Mouse (Mus musculus) intestine, embryonic 15.5 days (tissue): Measurements from ENCODE around the gene Actr2. TPM values are rescaled to one million over a fixed set of nuclear protein-coding genes. Genes with fewer than 3 reads are reported as not detected.
"Not testable (repeated sequence)": the region's sequence is repeated elsewhere in the genome, so short reads cannot be mapped to it uniquely, and the experiment has no call there.

ENCODE experiments used
- ATAC-seq: fragments of 200-750 bp; cut with Nextera tagmentation; 2 replicates; pipeline ENCODE4 v1.8.0; 2017; ENCODE audit warnings: moderate TSS enrichment, moderate library complexity
- H3K27ac ChIP-seq: fragments of 300-500 bp; sonication (generic); 2 replicates; pipeline ENCODE4 v1.5.1; 2015; ENCODE audit warnings: mild to moderate bottlenecking, inconsistent platforms
- H3K27me3 ChIP-seq: fragments of 300-500 bp; sonication (generic); replicated peaks from 2 replicates; pipeline ENCODE4 v1.6.1; 2015; ENCODE audit warnings: inconsistent platforms
- H3K36me3 ChIP-seq: fragments of 300-500 bp; sonication (generic); 2 replicates; pipeline ENCODE4 v1.6.1; 2015; ENCODE audit warnings: inconsistent platforms
- H3K4me1 ChIP-seq: fragments of 300-500 bp; sonication (generic); replicated peaks from 2 replicates; pipeline ENCODE4 v1.6.1; 2015; ENCODE audit warnings: inconsistent platforms
- H3K4me2 ChIP-seq: fragments of 300-500 bp; sonication (generic); replicated peaks from 2 replicates; pipeline ENCODE4 v1.6.1; 2015; ENCODE audit warnings: mild to moderate bottlenecking, inconsistent platforms
- H3K4me3 ChIP-seq: fragments of 300-500 bp; sonication (generic); replicated peaks from 2 replicates; pipeline ENCODE4 v1.5.1; 2015; ENCODE audit warnings: inconsistent platforms
- H3K9ac ChIP-seq: fragments of 300-500 bp; sonication (generic); 2 replicates; pipeline ENCODE4 v1.6.1; 2015; ENCODE audit warnings: inconsistent platforms
- H3K9me3 ChIP-seq: fragments of 300-500 bp; sonication (generic); 2 replicates; pipeline ENCODE4 v1.6.1; 2016; ENCODE audit warnings: inconsistent platforms
- WGBS: fragments of 180-500 bp; shearing (Covaris S2); methylation state at CpG from one replicate; pipeline ENCODE4 v1.1.7; 2015; 5-methylcytosine and 5-hydroxymethylcytosine counted together
- polyA plus RNA-seq: library from polyadenylated mRNA; unstranded; fragments of >200 nt; fragmentation: Nextera tagmentation; extraction: Ambion mirVana; gene quantifications from 2 replicates; pipeline ENCODE4 v1.2.1, GENCODE M21; 2015

Actr2 gene
- polyA plus RNA-seq: 114 and 135 TPM in 2 replicates

DNA sequence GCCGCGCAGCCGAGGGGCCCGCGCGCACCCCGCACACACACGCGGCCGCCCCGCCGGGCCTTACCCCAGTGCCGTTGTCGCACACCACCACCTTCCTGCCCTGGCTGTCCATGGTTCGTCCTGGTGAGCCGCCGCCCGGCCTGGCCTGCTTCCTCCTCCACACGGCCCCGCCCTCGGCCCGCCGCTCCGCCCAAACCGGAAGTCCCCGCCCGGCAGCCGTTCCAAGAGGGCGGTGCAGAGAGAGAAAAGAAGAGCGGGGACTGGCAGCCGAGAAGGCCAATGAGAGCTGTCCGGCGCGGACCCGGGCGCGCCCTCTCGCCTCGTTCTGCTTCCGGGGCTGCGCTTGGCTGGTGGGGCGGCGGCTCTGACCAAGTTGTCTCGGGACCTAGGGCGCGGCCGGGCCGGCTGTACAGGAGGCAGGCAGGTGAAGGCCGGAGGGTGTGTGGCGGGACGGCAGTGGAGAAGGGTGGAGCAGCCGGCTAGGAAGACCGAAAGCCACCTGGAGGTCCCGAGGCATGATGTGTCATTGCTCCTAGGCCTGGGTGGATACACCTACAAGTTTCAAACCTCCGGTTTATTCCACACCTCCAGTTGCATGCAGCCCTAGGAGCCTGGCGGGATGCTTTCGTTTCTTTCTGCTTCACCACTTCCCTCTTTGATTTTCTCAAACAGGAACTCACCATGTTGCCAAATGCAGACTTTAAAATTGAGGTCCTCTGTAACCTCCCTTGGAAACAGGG lies at the start of gene Actr2:
Gene Actr2, minus strand, starts transcription at position 173 of the 740 bp plus-strand sequence.
- under 1% methylated on average over 55 of the region's 57 CpGs for WGBS
- no peaks in the 10 kb centered on the region for H3K9me3 ChIP-seq

DNA sequence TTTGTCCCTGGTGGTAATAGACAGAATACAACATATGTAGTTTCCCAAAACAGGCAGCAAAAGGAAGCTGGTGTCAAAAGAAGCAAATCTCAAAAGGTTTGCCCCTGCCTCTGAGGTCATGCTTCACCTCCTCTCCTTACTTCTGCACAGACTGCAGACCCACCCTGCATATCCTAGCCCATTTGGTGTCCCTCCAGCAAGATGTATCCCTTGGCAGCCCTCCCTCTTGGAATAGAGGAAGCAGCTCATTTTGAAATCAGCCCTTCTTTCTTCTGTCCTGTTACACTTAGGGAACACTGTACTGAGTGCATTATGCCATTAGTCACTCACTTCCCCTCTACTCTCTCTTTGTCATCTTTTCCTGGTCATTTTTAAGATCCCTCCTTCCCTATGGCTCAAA lies 46.2 kb upstream of the Actr2 start:
- no peak for ATAC-seq
- no peaks in the 10 kb centered on the region for H3K4me1 ChIP-seq
- H3K4me2 ChIP-seq: no peak overlapping the region
- no peaks in the 10 kb centered on the region for H3K9me3 ChIP-seq
- H3K9ac ChIP-seq: no peak overlapping the region
- no peaks in the 10 kb centered on the region for H3K36me3 ChIP-seq
- no peak overlapping the region for H3K4me3 ChIP-seq
- H3K27me3 ChIP-seq: no peaks in the 10 kb centered on the region
- no peak overlapping the region for H3K27ac ChIP-seq

More for the DNA sequence above, at the start of gene Actr2:
- Histone ChIP-seq H3K36me3 (no peaks in the 10 kb centered on the region), H3K9ac (peak within 1 kb of the TSS; percentile 89), H3K4me2 (peak within 1 kb of the TSS; percentile 66), H3K27ac (peak within 1 kb of the TSS; percentile 94), H3K27me3 (no peaks in the 10 kb centered on the region), H3K4me1 (0 out of 2 replicates have a peak, but pooled peaks cover 4% of the 10 kb centered on the region), H3K4me3 (peak within 1 kb of the TSS; percentile 91)
- peak; percentile 98 for ATAC-seq

GRCm38 (mm10) chr11:20153542-20153941 lies 40.8 kb upstream of the Actr2 start:
- not testable (repeated sequence) for H3K4me3 ChIP-seq, H3K27me3 ChIP-seq, H3K9me3 ChIP-seq, H3K4me1 ChIP-seq, H3K27ac ChIP-seq, H3K9ac ChIP-seq, H3K4me2 ChIP-seq, H3K36me3 ChIP-seq, ATAC-seq
- 93% methylated on average over 5 of the region's 5 CpGs for WGBS

DNA sequence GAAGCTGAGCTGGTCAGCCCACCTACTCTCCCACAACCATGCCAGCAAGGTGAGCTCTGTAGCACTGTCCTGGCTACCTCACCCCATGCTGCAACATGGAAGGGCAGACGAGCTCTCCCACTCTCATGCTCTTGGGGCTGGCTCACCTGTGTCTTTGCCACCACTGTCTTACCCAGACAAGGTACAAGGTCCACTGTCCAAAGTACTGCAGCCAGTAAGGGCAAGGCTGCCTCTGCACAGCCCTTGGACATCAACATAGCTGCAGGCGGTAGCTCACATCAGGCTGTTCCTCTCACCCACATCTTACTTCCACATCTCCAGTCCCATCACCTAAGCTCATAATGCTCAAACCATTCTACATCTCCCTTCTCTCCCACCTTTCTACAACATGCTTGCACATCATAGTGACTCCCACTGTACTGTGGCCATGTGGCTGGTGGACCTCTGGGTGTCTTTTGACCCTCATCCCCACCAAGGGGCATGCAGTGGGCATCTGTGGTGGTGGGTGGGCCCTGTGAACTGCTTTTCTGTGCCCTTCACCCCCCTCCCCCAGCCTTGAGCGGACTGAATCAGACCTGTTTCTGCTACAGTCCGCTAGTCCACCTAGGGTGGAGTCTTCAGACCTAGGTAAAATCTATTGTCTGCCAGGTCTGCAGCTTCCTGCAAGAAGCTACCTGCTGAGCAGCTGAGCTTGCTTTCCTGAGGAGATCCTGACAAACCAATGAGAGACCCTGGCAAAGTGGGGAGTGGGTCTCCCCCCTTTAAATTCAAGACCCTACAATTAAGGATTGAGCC lies 39.6 kb upstream of the Actr2 start:
- Histone ChIP-seq H3K4me1 (no peaks in the 10 kb centered on the region), H3K9me3 (no peaks in the 10 kb centered on the region), H3K9ac (no peak overlapping the region), H3K27ac (no peak overlapping the region), H3K4me3 (no peak overlapping the region), H3K27me3 (no peaks in the 10 kb centered on the region), H3K4me2 (no peak overlapping the region), H3K36me3 (no peaks in the 10 kb centered on the region)
- WGBS: 80% methylated on average over 4 of the region's 4 CpGs
- no peak for ATAC-seq

DNA sequence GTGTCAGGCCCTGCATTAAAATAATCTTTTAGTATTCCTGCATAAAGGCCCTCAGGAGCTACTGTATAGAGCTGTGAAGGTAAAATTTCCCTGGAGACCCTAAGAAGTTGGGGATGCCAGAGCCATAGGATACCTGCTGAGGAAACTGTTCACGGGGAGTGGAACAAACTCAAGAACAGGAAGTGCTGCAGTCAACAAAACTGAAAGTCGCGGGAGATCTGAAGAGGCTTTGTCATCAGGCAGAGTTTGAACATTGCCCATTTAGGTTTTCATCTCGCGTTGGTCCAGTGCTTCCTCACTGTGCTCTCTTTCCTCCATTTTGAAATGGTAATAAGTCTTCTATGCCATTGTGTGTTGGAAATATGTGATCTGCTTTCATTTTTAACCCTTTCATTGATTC lies 38.6 kb upstream of the Actr2 start:
- no peaks in the 10 kb centered on the region for H3K4me1 ChIP-seq
- no peak overlapping the region for H3K4me3 ChIP-seq
- H3K9me3 ChIP-seq: no peaks in the 10 kb centered on the region
- WGBS: 77% methylated on average over 5 of the region's 5 CpGs
- H3K9ac ChIP-seq: no peak overlapping the region
- no peaks in the 10 kb centered on the region for H3K36me3 ChIP-seq
- ATAC-seq: no peak
- H3K27me3 ChIP-seq: no peaks in the 10 kb centered on the region
- H3K27ac ChIP-seq: no peak overlapping the region
- H3K4me2 ChIP-seq: no peak overlapping the region

GRCm38 (mm10) chr11:20149936-20150335 lies 37.2 kb upstream of the Actr2 start:
- WGBS: 92% methylated on average over 3 of the region's 3 CpGs
- Histone ChIP-seq H3K9ac (no peak overlapping the region), H3K36me3 (no peaks in the 10 kb centered on the region), H3K9me3 (no peaks in the 10 kb centered on the region), H3K4me3 (no peak overlapping the region), H3K27ac (no peak overlapping the region), H3K27me3 (no peaks in the 10 kb centered on the region), H3K4me1 (peaks cover 3% of the 10 kb centered on the region; the same call in 1 of the 2 replicates), H3K4me2 (no peak overlapping the region)
- no peak for ATAC-seq

- no peaks in the 10 kb centered on the region for H3K36me3 ChIP-seq
- no peak overlapping the region for H3K4me3 ChIP-seq
- no peaks in the 10 kb centered on the region for H3K9me3 ChIP-seq
- 44% methylated on average over 9 of the region's 9 CpGs for WGBS
- no peaks in the 10 kb centered on the region for H3K27me3 ChIP-seq
- H3K4me2 ChIP-seq: 0 out of 2 replicates have a peak overlapping the region, but pooled peaks have one; percentile 10
- no peak overlapping the region for H3K9ac ChIP-seq
- H3K27ac ChIP-seq: peak overlapping the region; percentile 78
- ATAC-seq: peak; percentile 50; the same call in 1 of the 2 replicates
- H3K4me1 ChIP-seq: peaks cover 3% of the 10 kb centered on the region; the same call in 1 of the 2 replicates
Measured at GRCm38 (mm10) chr11:20145383-20145782, 32.7 kb upstream of the Actr2 start.

- peak overlapping the region; percentile 78 for H3K27ac ChIP-seq
- no peaks in the 10 kb centered on the region for H3K27me3 ChIP-seq
- 74% methylated on average over 9 of the region's 9 CpGs for WGBS
- no peak overlapping the region for H3K4me3 ChIP-seq
- H3K36me3 ChIP-seq: no peaks in the 10 kb centered on the region
- no peak overlapping the region for H3K9ac ChIP-seq
- peak; percentile 93 for ATAC-seq
- 0 out of 2 replicates have a peak overlapping the region, but pooled peaks have one; percentile 10 for H3K4me2 ChIP-seq
- no peaks in the 10 kb centered on the region for H3K9me3 ChIP-seq
- peaks cover 3% of the 10 kb centered on the region; the same call in 1 of the 2 replicates for H3K4me1 ChIP-seq
Measured at GRCm38 (mm10) chr11:20144536-20145263, 32.0 kb upstream of the Actr2 start.

DNA sequence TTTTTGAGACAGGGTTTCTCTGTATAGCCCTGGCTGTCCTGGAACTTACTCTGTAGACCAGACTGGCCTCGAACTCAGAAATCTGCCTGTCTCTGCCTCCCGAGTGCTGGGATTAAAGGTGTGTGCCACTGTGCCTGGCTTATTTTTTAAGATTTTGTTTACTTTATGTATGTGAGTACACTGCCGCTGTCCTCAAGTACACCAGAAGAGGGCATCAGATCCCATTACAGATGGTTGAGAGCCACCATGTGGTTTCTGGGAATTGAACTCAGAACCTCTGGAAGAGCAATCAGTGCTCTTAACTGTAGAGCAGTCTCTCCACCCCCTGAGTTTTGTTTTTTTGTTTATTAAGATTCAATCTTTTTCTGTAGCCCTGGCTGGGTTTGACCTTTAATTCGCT lies 31.0 kb upstream of the Actr2 start:
- H3K36me3 ChIP-seq, H3K4me3 ChIP-seq, H3K4me1 ChIP-seq, H3K9ac ChIP-seq, H3K27ac ChIP-seq, H3K27me3 ChIP-seq, ATAC-seq, H3K9me3 ChIP-seq, H3K4me2 ChIP-seq: not testable (repeated sequence)
- 91% methylated on average over 4 of the region's 4 CpGs for WGBS

DNA sequence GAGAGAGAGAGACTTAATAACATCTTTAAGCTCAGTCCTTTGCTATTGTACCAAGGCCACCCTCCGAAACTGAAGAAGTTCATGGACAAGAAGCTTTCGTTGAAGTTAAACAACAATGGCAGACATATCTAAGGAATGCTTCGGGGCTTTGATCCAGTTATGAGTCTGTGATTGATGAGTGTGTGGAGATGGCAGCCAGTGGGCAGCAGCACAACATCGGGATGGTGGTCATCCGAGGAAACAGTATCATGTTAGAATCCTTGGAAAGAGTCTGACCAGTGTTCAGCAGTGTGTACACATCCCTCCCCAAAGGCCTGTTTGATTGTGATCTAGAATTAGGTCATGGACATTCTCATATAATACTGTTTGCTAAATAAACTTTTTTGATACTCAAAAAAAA lies 29.8 kb upstream of the Actr2 start:
- H3K27me3 ChIP-seq: no peaks in the 10 kb centered on the region
- H3K4me1 ChIP-seq: peaks cover 3% of the 10 kb centered on the region; the same call in 1 of the 2 replicates
- no peak overlapping the region for H3K4me2 ChIP-seq
- H3K9ac ChIP-seq: no peak overlapping the region
- no peak overlapping the region for H3K27ac ChIP-seq
- H3K36me3 ChIP-seq: no peaks in the 10 kb centered on the region
- WGBS: 85% methylated on average over 5 of the region's 5 CpGs
- H3K4me3 ChIP-seq: no peak overlapping the region
- ATAC-seq: no peak
- no peaks in the 10 kb centered on the region for H3K9me3 ChIP-seq

DNA sequence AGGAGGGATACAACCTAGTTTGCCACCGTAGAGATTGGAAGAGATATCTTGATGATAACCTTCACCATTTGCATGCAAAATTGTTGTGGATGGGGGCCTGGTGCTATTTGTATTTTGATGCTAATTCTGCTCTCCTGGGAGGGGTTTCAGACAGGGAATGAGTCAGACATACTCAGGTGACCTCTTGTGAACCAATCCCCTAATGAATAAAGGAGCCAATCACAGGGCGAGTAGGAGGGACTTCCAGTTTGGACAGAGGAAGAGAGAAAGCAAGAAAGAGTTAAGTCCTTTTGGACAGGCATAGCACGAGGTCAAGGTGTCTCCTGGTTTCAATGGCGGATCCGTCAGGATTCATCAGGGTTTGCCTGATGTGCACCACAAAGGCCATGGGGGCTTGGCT lies 27.6 kb upstream of the Actr2 start:
- H3K27ac ChIP-seq: no peak overlapping the region
- no peaks in the 10 kb centered on the region for H3K27me3 ChIP-seq
- no peak for ATAC-seq
- H3K4me2 ChIP-seq: no peak overlapping the region
- 0 out of 2 replicates have a peak, but pooled peaks cover under 1% of the 10 kb centered on the region for H3K4me1 ChIP-seq
- H3K9ac ChIP-seq: no peak overlapping the region
- H3K36me3 ChIP-seq: no peaks in the 10 kb centered on the region
- no peak overlapping the region for H3K4me3 ChIP-seq
- WGBS: 85% methylated on average over 5 of the region's 5 CpGs
- no peaks in the 10 kb centered on the region for H3K9me3 ChIP-seq

- H3K4me2 ChIP-seq: no peak overlapping the region
- H3K4me3 ChIP-seq: no peak overlapping the region
- H3K9me3 ChIP-seq: no peaks in the 10 kb centered on the region
- no peaks in the 10 kb centered on the region for H3K4me1 ChIP-seq
- H3K27me3 ChIP-seq: no peaks in the 10 kb centered on the region
- H3K36me3 ChIP-seq: no peaks in the 10 kb centered on the region
- no peak overlapping the region for H3K9ac ChIP-seq
- 94% methylated on average over 2 of the region's 2 CpGs for WGBS
- no peak overlapping the region for H3K27ac ChIP-seq
- no peak for ATAC-seq
Measured at GRCm38 (mm10) chr11:20139711-20140110, 27.0 kb upstream of the Actr2 start.
